Mouse (Mus musculus): ENCODE measurements at regions not wholly inside any gene's neighbourhood (a gene's known extent, or its start where the extent isn't known, plus 50 kb on each side); places are given as distances from the start of the nearest gene placed in this dataset.

- no peak for DNase-seq (ENCODE audit: low spot score in 2 of 2)
These were observed 74.5 kb downstream of the Cmpk2 start for GRCm38 (mm10) chr12:26543463-26543862.

GRCm38 (mm10) chr12:26542451-26542850 is 73.4 kb downstream of the Cmpk2 start:
- no peak for DNase-seq (ENCODE audit: low spot score in 2 of 2)

DNA sequence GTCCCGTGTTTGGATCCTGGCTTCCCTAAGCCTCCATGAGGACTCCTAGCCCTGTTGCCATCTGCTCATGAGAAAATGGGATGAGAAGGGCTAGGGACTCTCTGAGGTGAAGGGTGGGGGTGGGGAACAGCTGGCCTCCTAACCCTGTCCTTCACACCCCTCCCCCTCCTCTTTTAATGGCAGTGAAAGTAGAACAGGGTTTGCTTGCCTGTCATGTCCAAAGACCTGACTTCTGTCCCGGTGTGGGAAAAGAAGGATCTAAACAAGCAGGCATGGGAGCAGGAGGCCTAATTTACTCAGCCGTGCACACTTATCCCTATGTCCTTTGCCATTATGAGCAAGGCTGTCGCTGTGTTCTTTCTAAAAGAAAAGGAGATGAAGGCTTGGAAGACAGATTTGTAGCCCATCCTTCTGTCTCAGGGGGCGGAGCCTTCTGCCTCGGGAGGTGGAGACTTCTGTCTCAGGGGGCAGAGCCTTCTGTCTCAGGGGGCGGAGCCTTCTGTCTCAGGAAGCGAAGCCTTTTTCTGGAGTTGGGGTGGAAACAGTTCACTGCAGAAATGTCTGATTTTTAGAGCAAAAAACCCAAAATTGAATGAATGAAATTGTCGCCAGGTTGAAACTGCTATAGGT is 66.4 kb downstream of the Cmpk2 start:
- DNase-seq (ENCODE audit: low spot score in 2 of 2) = no peak

DNA sequence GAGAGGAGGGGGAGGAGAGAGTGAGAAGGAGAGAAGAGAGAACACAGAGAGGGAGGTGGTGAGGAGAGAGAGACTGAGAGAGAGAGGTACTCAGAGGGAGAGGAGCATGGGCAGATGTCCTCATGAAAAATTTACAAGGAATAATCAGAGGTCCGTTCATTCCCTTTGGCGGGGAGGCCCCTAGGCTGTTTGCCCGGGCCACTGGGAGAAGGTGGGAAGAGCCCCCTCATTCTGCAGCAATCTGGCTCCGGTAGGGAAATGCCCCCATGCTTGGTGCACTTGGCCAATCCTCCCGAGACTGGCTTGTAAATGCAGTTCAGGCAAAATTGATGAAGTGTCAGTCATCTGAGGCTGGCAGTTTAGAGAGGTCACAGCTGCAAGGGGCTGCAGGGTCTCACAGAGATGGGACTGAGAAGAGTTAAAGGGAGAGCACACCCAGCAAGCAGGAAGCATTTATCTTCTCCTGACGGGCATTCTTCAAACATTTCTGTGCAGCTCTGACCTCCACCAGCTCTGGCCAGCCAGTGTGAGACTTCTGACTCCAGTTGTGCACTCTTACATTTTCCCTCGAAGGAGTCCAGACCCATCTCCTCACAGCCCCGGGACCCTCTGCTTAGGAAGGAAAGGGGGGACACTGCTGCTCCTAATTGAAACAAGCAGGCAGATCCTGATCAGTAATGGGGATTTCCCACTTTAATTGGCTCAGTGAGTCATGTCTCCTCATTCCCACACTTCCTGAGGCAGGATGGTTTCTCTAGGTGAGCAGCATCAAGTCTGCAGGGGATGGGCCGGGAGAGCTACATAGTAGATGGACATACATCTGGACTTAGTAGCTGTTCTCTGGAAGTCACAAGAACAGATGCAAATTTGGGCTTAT is 65.5 kb downstream of the Cmpk2 start:
- no peak for DNase-seq (ENCODE audit: low spot score in 2 of 2)

GRCm38 (mm10) chr12:26533641-26534151 is 64.7 kb downstream of the Cmpk2 start:
- DNase-seq (ENCODE audit: low spot score in 2 of 2) = no peak

GRCm38 (mm10) chr12:26532823-26533640 is 64.0 kb downstream of the Cmpk2 start:
- peak; percentile 38 to 43 for DNase-seq (ENCODE audit: low spot score in 2 of 2)

GRCm38 (mm10) chr12:26532076-26532475 is 63.1 kb downstream of the Cmpk2 start:
- DNase-seq (ENCODE audit: low spot score in 2 of 2) = no peak

Measured in heart, adult 9 months (tissue).